Mouse (Mus musculus) liver, adult 2 months (tissue): Measurements from ENCODE around the gene Cavin3. TPM values are rescaled to one million over a fixed set of nuclear protein-coding genes. Genes with fewer than 3 reads are reported as not detected.

ENCODE experiments used
- DNase-seq: peaks from one replicate; pipeline ENCODE4 v3.0.0-alpha.2; 2011; ENCODE audit warnings: low read depth, low spot score; ENCODE audit errors: extremely low read depth
- H3K27ac ChIP-seq: fragments of 200-500 bp; replicated peaks from 2 replicates; pipeline ENCODE4 v1.5.1; 2012; ENCODE audit warnings: low read depth, mild to moderate bottlenecking, control low read depth, inconsistent platforms, low read length; ENCODE audit not compliant: insufficient read depth
- H3K27me3 ChIP-seq: fragments of 200-500 bp; 2 replicates; pipeline ENCODE4 v1.6.1; 2012; ENCODE audit warnings: mild to moderate bottlenecking, moderate library complexity, low read length, inconsistent platforms; ENCODE audit not compliant: control insufficient read depth, insufficient read depth
- H3K36me3 ChIP-seq: fragments of 200-500 bp; 2 replicates; pipeline ENCODE4 v1.6.1; 2012; ENCODE audit warnings: low read length, inconsistent platforms; ENCODE audit not compliant: control insufficient read depth, insufficient read depth
- H3K4me1 ChIP-seq: fragments of 200-500 bp; 2 replicates; pipeline ENCODE4 v1.6.1; 2011; ENCODE audit warnings: low read length; ENCODE audit not compliant: control insufficient read depth, insufficient read depth
- H3K4me3 ChIP-seq: fragments of 200-500 bp; 2 replicates; pipeline ENCODE4 v1.5.1; 2011; ENCODE audit warnings: low read depth, mild to moderate bottlenecking, control low read depth, low read length, moderate library complexity; ENCODE audit not compliant: insufficient read depth
- H3K79me2 ChIP-seq: fragments of 200-500 bp; 2 replicates; pipeline ENCODE4 v1.6.1; 2012; ENCODE audit warnings: inconsistent platforms, mild to moderate bottlenecking, low read length, moderate library complexity; ENCODE audit not compliant: control insufficient read depth, insufficient read depth
- H3K9ac ChIP-seq: fragments of 200-500 bp; 2 replicates; pipeline ENCODE4 v1.6.1; 2012; ENCODE audit warnings: low read depth, mild to moderate bottlenecking, control low read depth, inconsistent platforms, low read length
- CTCF ChIP-seq: fragments of 200-500 bp; IDR thresholded peaks from 2 replicates; pipeline ENCODE4 v1.5.1; 2011; ENCODE audit warnings: low read depth, low read length, control low read depth
- POLR2A ChIP-seq: fragments of 200-500 bp; IDR thresholded peaks from 2 replicates; pipeline ENCODE4 v1.6.1; 2011; ENCODE audit warnings: low read length, control low read depth; ENCODE audit not compliant: insufficient read depth; ENCODE audit errors: extremely low read depth
- WGBS: fragments of 180-500 bp; shearing (Covaris S2); methylation state at CpG from one replicate; pipeline ENCODE4 v1.1.7; 2018; 5-methylcytosine and 5-hydroxymethylcytosine counted together
- polyA plus RNA-seq: library from polyadenylated mRNA; depleted of rRNA; stranded (reverse); fragments of >200 nt; gene quantifications from 2 replicates; pipeline ENCODE4 v1.2.3, GENCODE M21; 2012; rRNA removed
- total RNA-seq: library from RNA; depleted of rRNA; stranded (reverse); fragments of >200 nt; gene quantifications from 2 replicates; pipeline ENCODE4 v1.2.3, GENCODE M21; 2014; rRNA removed

The Cavin3 gene
- total RNA-seq = 0.67 and 1.1 TPM in 2 replicates
- polyA plus RNA-seq = 1.3 and 1.4 TPM in 2 replicates

DNA sequence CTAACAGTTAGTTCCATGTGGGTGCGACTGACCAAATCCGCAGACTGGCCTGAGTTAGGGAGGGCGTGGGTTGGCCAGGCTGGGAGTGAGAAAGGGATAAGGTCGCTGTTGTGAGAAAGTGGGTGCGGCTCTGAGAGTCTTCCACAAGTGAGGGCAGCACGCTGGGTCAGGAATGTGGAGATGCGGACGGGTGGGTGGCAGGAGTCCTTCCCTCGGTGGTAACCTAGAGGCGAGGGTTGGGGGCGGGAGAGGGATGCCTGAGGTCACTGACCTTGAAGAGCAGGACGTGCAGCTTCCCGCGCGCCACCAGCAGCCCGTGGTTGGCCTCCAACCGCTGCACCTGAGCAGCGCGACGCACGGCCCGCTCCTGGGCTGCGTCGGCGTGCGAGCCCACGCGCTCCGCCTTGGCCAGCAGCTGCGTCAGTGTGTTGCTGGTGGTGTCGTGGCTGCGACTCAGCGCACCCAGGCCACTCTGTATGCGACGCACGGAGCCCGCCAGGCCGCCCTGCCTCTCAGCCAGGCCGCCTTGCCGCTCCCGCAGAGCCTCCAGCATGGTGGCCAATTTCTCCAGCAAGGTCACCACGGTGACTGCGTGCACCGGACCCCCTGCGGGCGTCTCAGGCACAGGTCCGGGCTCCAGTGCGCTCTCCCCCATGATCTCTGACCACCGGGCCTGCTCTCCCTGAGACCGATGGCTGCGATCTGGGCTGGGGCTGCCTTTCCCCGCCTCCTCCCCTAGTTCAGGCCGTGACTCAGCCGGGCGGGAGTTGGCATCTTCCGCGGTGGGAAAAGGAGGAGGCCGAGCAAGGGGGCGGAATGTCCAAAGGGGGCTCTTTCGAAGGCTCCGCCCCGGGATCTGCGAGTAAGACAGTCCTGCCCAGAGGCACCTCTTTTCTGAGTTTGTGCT is at the start of gene Cavin3:
Gene Cavin3, minus strand, starts transcription at position 796 of the 907 bp plus-strand sequence.
- H3K79me2 ChIP-seq = no peaks in the 10 kb centered on the region
- WGBS = 6% methylated on average over 62 of the region's 63 CpGs
- peaks cover 7% of the 10 kb centered on the region for H3K27me3 ChIP-seq
- H3K4me1 ChIP-seq = peaks cover 2% of the 10 kb centered on the region; the same call in 1 of the 2 replicates
- H3K36me3 ChIP-seq = no peaks in the 10 kb centered on the region
- no peak for DNase-seq
- H3K4me3 ChIP-seq = peak within 1 kb of the TSS; percentile 71
- peak within 1 kb of the TSS; percentile 66 for H3K9ac ChIP-seq
- H3K27ac ChIP-seq = no peak within 1 kb of the TSS
- TF ChIP-seq POLR2A = no peak
- TF ChIP-seq CTCF = no peak

DNA sequence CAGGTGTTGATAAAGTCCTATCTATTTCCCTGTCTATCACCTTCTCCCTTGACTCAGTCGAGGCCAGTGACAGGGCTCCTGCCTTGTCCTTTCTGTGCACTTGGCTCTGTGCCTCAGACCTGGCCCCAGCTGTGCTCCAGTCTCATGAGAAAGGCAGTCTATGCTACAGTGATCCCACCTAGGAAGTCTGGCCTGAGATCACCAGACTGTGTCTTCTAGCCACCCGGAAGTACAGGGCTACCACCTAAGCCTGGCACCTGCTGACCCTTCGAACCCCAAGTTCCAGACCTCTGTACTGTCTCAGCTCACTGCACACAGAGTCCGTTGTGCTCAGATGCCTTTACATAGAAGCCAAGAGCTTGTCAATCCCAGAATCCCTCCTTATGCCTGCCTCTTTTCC is 46.0 kb upstream of the Cavin3 start:
- Histone ChIP-seq H3K4me3 (no peak overlapping the region), H3K36me3 (no peaks in the 10 kb centered on the region), H3K27ac (no peak overlapping the region), H3K4me1 (no peaks in the 10 kb centered on the region), H3K27me3 (no peaks in the 10 kb centered on the region), H3K9ac (no peak overlapping the region), H3K79me2 (no peaks in the 10 kb centered on the region)
- no peak for DNase-seq
- TF ChIP-seq POLR2A = no peak
- TF ChIP-seq CTCF = no peak
- WGBS = 71% methylated on average over 4 of the region's 4 CpGs

DNA sequence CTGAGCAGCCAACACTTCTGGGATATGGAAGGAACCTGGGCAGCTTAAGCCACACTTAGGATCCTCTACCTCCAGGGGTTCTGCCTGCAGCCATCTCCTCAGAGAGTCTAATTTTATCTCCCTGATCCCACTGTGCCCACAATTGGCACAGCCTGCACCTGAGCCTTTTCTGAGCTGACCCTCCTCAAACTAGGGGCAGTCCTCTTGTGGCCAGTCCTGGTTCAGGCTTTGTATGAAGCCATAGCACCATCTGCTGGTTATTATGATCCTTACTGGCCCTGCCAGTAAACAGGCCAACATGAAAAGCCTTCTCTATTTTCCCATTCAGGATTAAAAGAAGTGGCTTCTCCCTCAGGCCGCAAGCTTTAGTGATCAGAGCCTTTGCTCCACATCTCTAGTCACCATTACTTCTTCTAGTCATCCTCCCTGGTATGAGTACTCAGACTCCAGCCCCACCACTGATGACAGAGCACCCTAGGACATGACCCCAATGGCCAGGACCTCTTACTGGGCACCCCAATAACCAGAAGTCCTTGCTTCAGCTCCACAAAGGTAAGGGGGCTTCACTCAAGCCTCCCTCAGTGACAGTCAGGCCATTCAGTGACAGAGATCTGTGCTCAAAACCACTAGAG is 45.3 kb upstream of the Cavin3 start:
- Histone ChIP-seq H3K27me3 (no peaks in the 10 kb centered on the region), H3K36me3 (no peaks in the 10 kb centered on the region), H3K4me3 (no peak overlapping the region), H3K4me1 (no peaks in the 10 kb centered on the region), H3K79me2 (no peaks in the 10 kb centered on the region), H3K9ac (no peak overlapping the region), H3K27ac (no peak overlapping the region)
- TF ChIP-seq POLR2A = no peak
- peak; percentile 35 for TF ChIP-seq CTCF
- no peak for DNase-seq
- WGBS = 64% methylated on average over 1 of the region's 1 CpGs

- H3K9ac ChIP-seq = no peak overlapping the region
- H3K27me3 ChIP-seq = no peaks in the 10 kb centered on the region
- DNase-seq = no peak
- H3K36me3 ChIP-seq = no peaks in the 10 kb centered on the region
- WGBS = 88% methylated on average over 2 of the region's 2 CpGs
- no peak overlapping the region for H3K27ac ChIP-seq
- no peaks in the 10 kb centered on the region for H3K4me1 ChIP-seq
- H3K4me3 ChIP-seq = no peak overlapping the region
- TF ChIP-seq POLR2A (no peak), CTCF (no peak)
- no peaks in the 10 kb centered on the region for H3K79me2 ChIP-seq
Observed at GRCm38 (mm10) chr7:105524222-105524621, 42.1 kb upstream of the Cavin3 start.

DNA sequence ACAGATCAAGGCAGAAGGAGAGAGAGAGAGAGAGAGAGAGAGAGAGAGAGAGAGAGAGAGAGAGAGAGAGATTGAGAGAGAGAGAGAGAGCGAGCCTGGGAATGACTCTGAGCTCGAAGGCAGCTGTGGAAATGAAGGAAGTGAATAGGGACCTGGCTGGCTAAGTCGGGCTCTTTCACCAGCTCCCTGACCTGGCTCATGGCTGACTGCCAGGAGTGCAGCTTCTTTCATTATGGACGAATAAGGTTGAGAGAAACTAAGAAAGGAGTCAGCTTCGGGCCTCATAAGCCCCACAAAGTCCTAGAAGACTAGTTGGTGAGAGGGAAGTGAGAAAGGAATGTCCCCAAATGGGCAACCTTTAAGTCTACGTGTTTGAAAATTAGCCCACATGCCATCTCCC is 38.1 kb upstream of the Cavin3 start:
- WGBS = 52% methylated on average over 6 of the region's 6 CpGs
- H3K4me1 ChIP-seq = no peaks in the 10 kb centered on the region
- peak; percentile 9 for DNase-seq

DNA sequence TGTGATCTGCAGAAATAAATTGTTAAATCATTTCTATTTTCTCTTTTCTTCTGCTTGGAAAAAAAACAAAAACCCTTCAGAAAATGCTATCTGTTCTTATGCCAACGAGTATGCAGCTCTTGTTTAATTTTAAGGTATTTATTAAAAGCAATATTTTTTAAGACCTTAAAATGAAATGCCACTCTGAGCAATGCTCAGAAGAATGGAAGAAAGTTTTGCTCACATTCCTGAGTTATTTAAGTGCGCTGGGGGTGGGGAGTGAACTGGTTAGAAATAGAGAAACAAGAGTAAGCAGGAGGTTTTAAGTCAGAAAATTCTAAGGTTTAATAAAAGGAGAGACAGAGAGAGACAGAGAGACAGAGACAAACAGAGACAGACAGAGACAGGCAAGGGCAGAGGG is 37.7 kb upstream of the Cavin3 start:
- TF ChIP-seq CTCF = no peak
- no peak for TF ChIP-seq POLR2A
- H3K79me2 ChIP-seq = no peaks in the 10 kb centered on the region
- H3K4me1 ChIP-seq = no peaks in the 10 kb centered on the region
- DNase-seq = no peak
- 79% methylated on average over 2 of the region's 2 CpGs for WGBS
- no peaks in the 10 kb centered on the region for H3K36me3 ChIP-seq
- no peak overlapping the region for H3K9ac ChIP-seq
- no peak overlapping the region for H3K4me3 ChIP-seq
- no peak overlapping the region for H3K27ac ChIP-seq
- no peaks in the 10 kb centered on the region for H3K27me3 ChIP-seq

More for the DNA sequence above, 38.1 kb upstream of the Cavin3 start:
- Histone ChIP-seq H3K9ac (no peak overlapping the region), H3K79me2 (no peaks in the 10 kb centered on the region), H3K36me3 (no peaks in the 10 kb centered on the region), H3K4me3 (no peak overlapping the region), H3K27ac (no peak overlapping the region), H3K27me3 (no peaks in the 10 kb centered on the region)
- TF ChIP-seq CTCF (no peak), POLR2A (no peak)
